Mouse (Mus musculus) kidney, embryonic 16.5 days (tissue): ENCODE results near the gene Hist1h4n. TPM values are rescaled to one million over a fixed set of nuclear protein-coding genes. Genes with fewer than 3 reads are reported as not detected.
"Not testable (repeated sequence)": the region's sequence is repeated elsewhere in the genome, so short reads cannot be mapped to it uniquely, and the experiment has no call there.

Source experiments
- ATAC-seq: fragments of 200-750 bp; cut with Nextera tagmentation; 2 replicates; pipeline ENCODE4 v1.8.0; 2017; ENCODE audit warnings: moderate TSS enrichment; ENCODE audit not compliant: low FRiP score, low TSS enrichment
- H3K27ac ChIP-seq: fragments of 300-500 bp; sonication (generic); 2 replicates; pipeline ENCODE4 v1.5.1; 2014; ENCODE audit warnings: low read length
- H3K27me3 ChIP-seq: fragments of 300-500 bp; sonication (generic); 2 replicates; pipeline ENCODE4 v1.6.1; 2014; ENCODE audit warnings: low read length, control low read depth, mixed read lengths; ENCODE audit not compliant: insufficient read depth
- H3K36me3 ChIP-seq: fragments of 300-500 bp; sonication (generic); 2 replicates; pipeline ENCODE4 v1.6.1; 2014; ENCODE audit warnings: low read length, control low read depth, mixed read lengths; ENCODE audit not compliant: insufficient read depth
- H3K4me1 ChIP-seq: fragments of 300-500 bp; sonication (generic); 2 replicates; pipeline ENCODE4 v1.6.1; 2014; ENCODE audit warnings: low read length, control low read depth, mixed read lengths; ENCODE audit not compliant: insufficient read depth
- H3K4me2 ChIP-seq: fragments of 300-500 bp; sonication (generic); replicated peaks from 2 replicates; pipeline ENCODE4 v1.6.1; 2014; ENCODE audit warnings: low read depth, low read length
- H3K4me3 ChIP-seq: fragments of 300-500 bp; sonication (generic); 2 replicates; pipeline ENCODE4 v1.5.1; 2014; ENCODE audit warnings: mild to moderate bottlenecking, low read length
- H3K9ac ChIP-seq: fragments of 300-500 bp; sonication (generic); replicated peaks from 2 replicates; pipeline ENCODE4 v1.6.1; 2014; ENCODE audit warnings: low read length
- H3K9me3 ChIP-seq: fragments of 300-500 bp; sonication (generic); 2 replicates; pipeline ENCODE4 v1.6.1; 2016; ENCODE audit warnings: low read length, control low read depth
- WGBS: fragments of 180-500 bp; shearing (Covaris S2); extraction: QIAGEN DNeasy Blood & Tissue Kit; methylation state at CpG from one replicate; pipeline ENCODE4 v1.1.7; 2014; 5-methylcytosine and 5-hydroxymethylcytosine counted together
- polyA plus RNA-seq: library from polyadenylated mRNA; unstranded; fragments of >200 nt; fragmentation: Nextera tagmentation; extraction: Ambion mirVana; gene quantifications from 2 replicates; pipeline ENCODE4 v1.2.1, GENCODE M21; 2015

Hist1h4n gene
- polyA plus RNA-seq, 1 experiment from 2014 or later = 13.6 TPM

DNA sequence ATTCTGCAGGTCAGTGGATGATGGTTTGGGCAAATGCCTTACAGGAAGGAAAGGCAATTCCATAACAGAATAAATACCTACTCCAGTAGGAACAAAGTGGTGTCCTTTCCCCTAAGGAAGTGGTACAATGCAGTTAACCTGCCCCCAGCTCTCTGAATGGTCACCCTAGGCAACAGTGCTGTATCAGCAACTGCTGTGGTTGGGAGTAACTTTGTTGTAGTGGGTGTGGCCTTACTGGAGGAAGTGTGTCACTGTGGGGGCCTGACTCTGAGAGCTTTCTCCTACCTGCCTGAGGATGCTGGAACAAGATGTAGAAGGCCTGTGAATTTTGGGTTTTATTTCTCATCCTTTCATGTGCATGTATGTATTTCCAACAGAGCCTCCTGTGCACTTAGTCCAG is 14.4 kb upstream of the Hist1h4n start:
- not testable (repeated sequence) for H3K36me3 ChIP-seq, H3K4me1 ChIP-seq, H3K4me3 ChIP-seq, H3K27me3 ChIP-seq, H3K9ac ChIP-seq, ATAC-seq, H3K9me3 ChIP-seq, H3K27ac ChIP-seq, H3K4me2 ChIP-seq

DNA sequence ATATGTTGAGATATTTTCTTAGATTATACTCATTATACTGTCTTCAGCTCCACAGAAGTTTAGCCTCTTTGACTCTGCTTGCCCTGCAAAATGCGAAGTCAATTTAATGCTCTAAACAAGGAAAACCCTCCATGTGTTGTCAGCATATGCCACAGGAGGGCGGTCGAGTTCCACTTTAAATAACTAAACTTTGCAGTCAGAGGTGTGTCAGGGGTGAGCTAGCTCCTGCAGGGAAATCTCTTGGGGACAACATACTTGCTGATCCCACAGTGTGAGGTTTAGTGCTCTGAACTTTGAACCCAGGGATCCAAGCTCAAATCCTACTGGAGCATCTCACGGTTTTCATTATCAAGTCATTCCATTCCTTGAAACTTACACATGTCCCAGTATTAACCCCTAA is 8.5 kb upstream of the Hist1h4n start:
- not testable (repeated sequence) for H3K4me2 ChIP-seq, H3K9ac ChIP-seq, H3K36me3 ChIP-seq, H3K27ac ChIP-seq, H3K9me3 ChIP-seq, H3K4me1 ChIP-seq, H3K27me3 ChIP-seq, H3K4me3 ChIP-seq
- ATAC-seq = peak; percentile 65; the same call in 1 of the 2 replicates
- WGBS = no CpG with 5 or more reads among the region's 4 CpGs

DNA sequence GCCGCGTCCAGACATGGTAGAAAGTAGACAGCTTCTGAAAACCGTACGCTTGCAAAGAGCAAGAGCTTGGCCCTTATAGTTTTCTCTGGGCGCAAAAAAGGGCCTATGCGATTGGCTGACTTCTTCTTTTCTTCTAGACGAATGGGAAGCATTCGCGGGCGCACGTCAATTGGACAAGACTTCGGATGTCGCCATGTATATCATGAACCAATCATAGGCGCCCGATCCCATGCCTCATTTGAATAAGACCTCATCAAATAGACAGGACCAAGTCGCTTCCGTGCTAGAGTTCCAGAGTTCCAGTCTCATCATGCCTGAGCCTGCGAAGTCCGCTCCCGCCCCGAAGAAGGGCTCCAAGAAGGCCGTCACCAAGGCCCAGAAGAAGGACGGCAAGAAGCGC is 1.5 kb upstream of the Hist1h4n start, which contains the start of the genes Hist1h2ap and Hist1h2br:
Gene Hist1h2ap (minus strand): TSS at position 47 of the 400 bp plus-strand sequence.
Gene Hist1h2br (plus strand): TSS at position 283 of the 400 bp plus-strand sequence.
- not testable (repeated sequence) for H3K4me1 ChIP-seq, H3K4me3 ChIP-seq, H3K4me2 ChIP-seq, H3K9ac ChIP-seq, H3K9me3 ChIP-seq, H3K36me3 ChIP-seq, H3K27ac ChIP-seq, H3K27me3 ChIP-seq
- no CpG with 5 or more reads among the region's 24 CpGs for WGBS
- ATAC-seq = peak; percentile 96

DNA sequence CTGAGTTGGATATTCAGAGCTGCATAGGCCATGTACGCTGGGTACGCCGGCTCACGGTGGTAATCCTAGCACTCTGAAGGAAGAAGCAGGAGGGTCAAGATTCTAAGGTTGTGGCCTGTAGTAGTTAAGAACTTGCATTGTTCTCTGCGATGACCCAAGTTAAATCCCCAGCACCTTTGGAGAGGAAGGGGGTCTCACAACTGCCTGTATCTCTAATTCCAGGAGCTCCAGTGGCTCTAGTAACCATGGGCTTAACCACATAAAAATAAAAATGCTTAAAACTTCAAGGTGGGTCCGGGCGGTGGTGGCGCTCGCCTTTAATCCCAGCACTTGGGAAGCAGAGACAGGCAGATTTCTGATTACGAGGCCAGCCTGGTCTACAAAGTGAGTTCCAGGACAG is 1.7 kb downstream of the Hist1h4n start:
- no peak for ATAC-seq
- H3K27ac ChIP-seq = 0 out of 2 replicates have a peak overlapping the region, but pooled peaks have one; percentile 8

DNA sequence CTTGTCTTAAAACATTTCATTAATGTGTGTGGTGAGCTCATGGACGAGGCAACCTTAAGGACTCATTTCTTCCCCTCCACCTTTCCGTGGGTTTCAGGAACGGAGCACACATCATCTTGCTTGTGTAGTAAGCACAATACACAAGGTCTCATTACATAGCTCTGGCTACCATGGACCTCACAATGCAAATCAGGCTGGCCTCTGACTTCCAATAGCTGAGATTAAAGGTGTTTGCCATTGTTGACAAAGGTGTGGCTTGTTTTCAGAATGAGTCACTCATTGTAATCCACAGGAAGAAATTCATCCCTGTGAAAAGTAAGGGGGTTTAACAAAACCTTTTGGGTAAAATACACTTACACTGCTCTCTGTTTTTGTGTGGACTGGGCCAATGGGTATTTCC is 3.5 kb downstream of the Hist1h4n start:
- Histone ChIP-seq H3K4me3 (no peak overlapping the region), H3K4me1 (no peaks in the 10 kb centered on the region), H3K36me3 (no peaks in the 10 kb centered on the region), H3K27me3 (no peaks in the 10 kb centered on the region), H3K27ac (no peak overlapping the region), H3K9me3 (no peaks in the 10 kb centered on the region), H3K4me2 (no peak overlapping the region), H3K9ac (no peak overlapping the region)
- 85% methylated on average over 3 of the region's 3 CpGs for WGBS
- ATAC-seq = no peak

More for the DNA sequence above, 1.7 kb downstream of the Hist1h4n start:
- Histone ChIP-seq H3K9me3 (no peaks in the 10 kb centered on the region), H3K36me3 (no peaks in the 10 kb centered on the region), H3K4me3 (no peak overlapping the region), H3K9ac (no peak overlapping the region), H3K4me2 (no peak overlapping the region), H3K4me1 (no peaks in the 10 kb centered on the region), H3K27me3 (no peaks in the 10 kb centered on the region)
- 91% methylated on average over 10 of the region's 10 CpGs for WGBS

DNA sequence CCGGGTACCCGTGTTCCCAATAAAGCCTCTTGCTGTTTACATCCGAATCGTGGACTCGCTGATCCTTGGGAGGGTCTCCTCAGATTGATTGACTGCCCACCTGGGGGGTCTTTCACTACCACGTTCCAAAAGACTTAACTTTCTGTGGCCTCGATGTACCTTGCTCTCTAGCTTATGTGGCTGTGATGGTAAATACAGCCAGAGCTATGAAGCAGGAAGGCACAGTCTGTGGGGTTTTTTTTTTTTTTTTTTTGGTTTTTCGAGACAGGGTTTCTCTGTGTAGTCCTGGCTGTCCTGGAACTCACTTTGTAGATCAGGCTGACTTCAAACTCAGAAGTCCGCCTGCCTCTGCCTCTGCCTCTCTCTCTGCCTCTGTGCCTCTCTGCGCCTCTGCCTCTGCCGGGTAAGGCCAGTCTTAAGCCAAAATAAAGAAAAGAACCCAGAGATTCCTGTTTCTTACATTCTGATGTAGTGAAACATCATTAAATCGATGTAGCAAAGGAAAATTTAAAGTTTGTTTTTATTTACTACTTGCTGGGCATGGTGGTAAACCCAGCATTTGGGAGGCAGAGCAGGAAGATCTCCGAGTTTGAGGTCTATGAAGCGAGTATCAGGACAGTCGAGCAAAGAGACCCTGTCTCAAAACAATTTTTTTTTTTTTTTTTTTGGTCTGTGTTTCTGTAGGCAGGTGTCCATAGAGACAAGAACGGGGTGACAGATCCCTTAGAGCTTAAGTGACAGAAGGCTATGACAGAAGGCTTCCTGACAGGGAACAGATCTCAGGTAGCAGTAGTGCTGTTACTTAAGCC is 11.7 kb downstream of the Hist1h4n start:
- H3K36me3 ChIP-seq, H3K4me3 ChIP-seq, ATAC-seq, H3K4me2 ChIP-seq, H3K9ac ChIP-seq, H3K27me3 ChIP-seq, H3K9me3 ChIP-seq, H3K4me1 ChIP-seq, H3K27ac ChIP-seq: not testable (repeated sequence)
- 73% methylated on average over 6 of the region's 16 CpGs for WGBS

DNA sequence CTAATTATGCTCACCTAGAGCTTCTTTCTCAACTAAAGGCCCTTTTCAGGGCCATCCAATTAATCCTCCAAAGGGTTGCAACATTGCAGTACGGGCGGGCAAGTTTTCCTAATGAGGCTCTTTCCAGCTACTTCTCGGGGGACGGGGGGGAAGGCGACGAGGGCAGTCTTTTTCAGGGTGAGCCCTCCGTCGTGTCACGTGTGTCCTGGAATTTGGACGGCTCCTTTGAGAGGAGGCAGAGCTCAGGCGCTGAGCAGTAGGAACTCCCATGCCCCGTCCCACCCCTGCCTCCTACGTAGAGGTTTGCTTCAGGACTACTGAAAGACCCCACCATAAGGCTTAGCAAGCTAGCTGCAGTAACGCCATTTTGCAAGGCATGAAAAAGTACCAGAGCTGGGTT is 19.9 kb downstream of the Hist1h4n start:
- H3K9me3 ChIP-seq, H3K9ac ChIP-seq, H3K27me3 ChIP-seq, H3K4me1 ChIP-seq, H3K27ac ChIP-seq, H3K36me3 ChIP-seq: not testable (repeated sequence)
- peak; percentile 52; the same call in 1 of the 2 replicates for ATAC-seq
- peak overlapping the region; percentile 42 for H3K4me2 ChIP-seq
- peak overlapping the region; percentile 20; the same call in 1 of the 2 replicates for H3K4me3 ChIP-seq
- 0% methylated on average over 12 of the region's 14 CpGs for WGBS

DNA sequence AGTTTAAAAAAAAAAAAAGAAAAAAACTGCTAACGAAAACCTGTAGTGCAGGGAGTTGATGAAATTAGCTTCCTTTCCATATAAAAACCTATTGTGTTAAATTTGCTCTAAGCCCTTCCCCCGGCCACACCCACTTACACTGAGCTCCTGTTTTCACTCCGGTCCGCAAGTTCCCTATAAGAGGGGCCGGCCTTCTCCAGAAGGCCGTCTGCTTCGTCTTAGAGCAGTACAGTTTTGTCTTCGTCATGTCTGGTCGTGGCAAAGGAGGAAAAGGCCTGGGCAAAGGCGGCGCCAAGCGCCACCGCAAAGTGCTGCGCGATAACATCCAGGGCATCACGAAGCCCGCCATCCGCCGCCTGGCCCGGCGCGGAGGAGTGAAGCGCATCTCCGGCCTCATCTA is 20.5 kb downstream of the Hist1h4n start, which contains the start of gene Hist1h4m:
Gene Hist1h4m (plus strand): TSS at position 208 of the 400 bp plus-strand sequence.
- ATAC-seq = peak; percentile 63; the same call in 1 of the 2 replicates
- H3K9me3 ChIP-seq, H3K27ac ChIP-seq, H3K4me1 ChIP-seq, H3K27me3 ChIP-seq, H3K9ac ChIP-seq, H3K36me3 ChIP-seq: not testable (repeated sequence)
- peak within 1 kb of the TSS; percentile 20; the same call in 1 of the 2 replicates for H3K4me3 ChIP-seq
- no CpG with 5 or more reads among the region's 24 CpGs for WGBS
- H3K4me2 ChIP-seq = peak within 1 kb of the TSS; percentile 42

DNA sequence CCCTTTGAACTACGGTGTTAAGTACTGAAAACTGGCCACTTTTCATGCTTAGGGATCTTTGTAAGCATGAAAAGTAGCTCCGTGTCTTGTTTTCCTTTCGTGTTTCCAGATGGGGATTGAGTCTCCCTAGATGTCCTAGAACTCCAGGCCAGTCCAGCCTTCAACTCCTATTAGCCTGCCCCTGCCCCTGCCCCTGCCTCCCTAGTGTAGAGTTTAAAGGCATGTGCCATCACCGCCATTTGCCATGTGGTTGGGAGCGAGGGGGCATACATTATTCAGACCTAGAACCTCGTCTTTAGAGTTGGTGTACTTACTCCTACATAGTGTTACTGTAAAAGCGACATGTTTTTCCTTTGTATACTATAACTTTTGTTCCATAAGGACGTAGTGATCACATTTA is 20.9 kb downstream of the Hist1h4n start:
- H3K4me2 ChIP-seq, H3K4me1 ChIP-seq, H3K27me3 ChIP-seq, H3K9me3 ChIP-seq, H3K27ac ChIP-seq, H3K9ac ChIP-seq, H3K36me3 ChIP-seq, H3K4me3 ChIP-seq: not testable (repeated sequence)
- ATAC-seq = peak; percentile 50; the same call in 1 of the 2 replicates
- no CpG with 5 or more reads among the region's 8 CpGs for WGBS

DNA sequence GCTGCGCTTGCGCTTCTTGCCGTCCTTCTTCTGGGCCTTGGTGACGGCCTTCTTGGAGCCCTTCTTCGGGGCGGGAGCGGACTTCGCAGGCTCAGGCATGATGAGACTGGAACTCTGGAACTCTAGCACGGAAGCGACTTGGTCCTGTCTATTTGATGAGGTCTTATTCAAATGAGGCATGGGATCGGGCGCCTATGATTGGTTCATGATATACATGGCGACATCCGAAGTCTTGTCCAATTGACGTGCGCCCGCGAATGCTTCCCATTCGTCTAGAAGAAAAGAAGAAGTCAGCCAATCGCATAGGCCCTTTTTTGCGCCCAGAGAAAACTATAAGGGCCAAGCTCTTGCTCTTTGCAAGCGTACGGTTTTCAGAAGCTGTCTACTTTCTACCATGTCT is 21.9 kb downstream of the Hist1h4n start, which contains the start of the genes Hist1h2bq and Hist1h2ao:
Gene Hist1h2bq (minus strand): TSS at position 125 of the 400 bp plus-strand sequence.
Gene Hist1h2ao (plus strand): TSS at position 393 of the 400 bp plus-strand sequence.
- H3K27ac ChIP-seq, H3K4me3 ChIP-seq, H3K9me3 ChIP-seq, H3K4me2 ChIP-seq, H3K36me3 ChIP-seq, H3K9ac ChIP-seq, H3K4me1 ChIP-seq, H3K27me3 ChIP-seq: not testable (repeated sequence)
- ATAC-seq = peak; percentile 98
- no CpG with 5 or more reads among the region's 23 CpGs for WGBS
